Mouse (Mus musculus) neutrophil, adult 5-6 weeks (primary cell): ENCODE measurements around the gene Tnfrsf18. TPM values are rescaled to one million over a fixed set of nuclear protein-coding genes. Genes with fewer than 3 reads are reported as not detected.

Experiments
- ATAC-seq: fragments of 151-379, 151-347 bp; 2 replicates; pipeline ENCODE4 v1.8.0; 2017; ENCODE audit warnings: mild to moderate bottlenecking, moderate TSS enrichment; ENCODE audit not compliant: insufficient number of reproducible peaks, poor library complexity, low FRiP score, severe bottlenecking; ENCODE audit errors: extremely low read depth
- total RNA-seq: library from RNA; stranded (forward); fragments of 200-1000 nt; gene quantifications from 2 replicates; pipeline ENCODE4 v1.2.3, GENCODE M21; 2017

The Tnfrsf18 gene
- total RNA-seq, 1 experiment from 2014 or later, result 18.5 TPM

GRCm38 (mm10) chr4:156031593-156032391 is 5.8 kb downstream of the Tnfrsf18 start:
- peak; percentile 41 for ATAC-seq

DNA sequence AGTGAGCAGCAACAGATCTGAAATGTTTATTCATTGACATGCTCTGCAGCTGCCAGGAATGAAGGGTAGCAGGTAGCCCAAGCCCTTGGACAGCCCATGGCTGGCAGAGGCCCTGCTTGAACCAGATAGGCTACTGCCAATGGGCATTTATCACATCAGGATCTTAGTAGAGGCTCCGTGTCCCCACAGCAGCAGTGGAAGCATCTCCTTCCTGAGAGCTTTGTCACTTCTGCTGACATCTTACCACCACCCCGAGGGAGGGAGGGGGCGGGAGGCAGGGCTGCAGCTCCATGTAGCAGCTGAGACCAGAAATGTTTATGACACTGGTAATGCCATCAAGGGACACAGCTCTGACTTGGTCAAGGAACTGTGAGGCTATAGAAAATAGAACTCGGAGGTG is 6.9 kb downstream of the Tnfrsf18 start:
- ATAC-seq, result no peak

GRCm38 (mm10) chr4:156033476-156034119 is 7.6 kb downstream of the Tnfrsf18 start:
- ATAC-seq, result peak; percentile 70

GRCm38 (mm10) chr4:156034301-156034700 is 8.3 kb downstream of the Tnfrsf18 start:
- no peak for ATAC-seq

DNA sequence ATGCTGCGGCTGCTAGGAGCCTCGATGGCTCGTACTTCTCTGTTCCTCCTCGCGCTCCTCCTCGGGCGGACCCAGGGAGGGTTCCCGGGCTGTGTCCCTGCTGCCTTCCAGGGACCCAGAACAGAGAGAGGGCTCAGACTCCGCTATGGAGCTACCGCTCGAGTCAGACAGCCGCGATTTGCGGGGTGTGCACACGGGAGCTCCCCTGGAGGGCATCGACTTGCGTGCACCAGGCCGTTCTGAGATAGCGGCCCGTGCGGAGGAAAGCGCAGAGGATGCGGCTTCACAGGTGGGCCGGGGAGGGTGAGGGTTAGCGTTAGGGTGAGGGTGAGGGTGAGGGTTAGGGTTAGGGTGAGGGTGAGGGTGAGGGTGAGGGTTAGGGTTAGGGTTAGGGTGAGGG is 8.9 kb downstream of the Tnfrsf18 start:
- ATAC-seq, result peak; percentile 13; the same call in 1 of the 2 replicates

DNA sequence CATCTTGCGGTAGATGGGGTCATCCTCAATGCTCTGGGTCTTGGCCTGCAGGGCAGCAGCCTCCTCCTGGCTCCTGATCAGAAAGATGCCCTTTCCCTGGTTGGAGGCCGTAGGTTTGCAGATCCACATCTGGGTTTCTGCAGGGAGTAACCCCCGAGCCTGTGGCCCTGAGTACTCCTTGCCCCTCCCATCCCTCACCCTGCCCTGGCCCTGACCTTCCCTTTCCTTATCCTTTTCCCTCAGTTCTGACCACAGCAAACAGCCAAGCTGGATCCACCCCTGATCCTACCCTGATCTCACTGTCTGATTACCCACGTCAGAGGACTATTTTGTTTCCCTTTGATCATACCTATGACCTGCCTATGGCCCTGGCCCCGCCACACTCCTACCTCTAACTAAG is 18.8 kb downstream of the Tnfrsf18 start:
- no peak for ATAC-seq

- no peak for ATAC-seq
These were observed 23.8 kb downstream of the Tnfrsf18 start for GRCm38 (mm10) chr4:156049779-156050178.

DNA sequence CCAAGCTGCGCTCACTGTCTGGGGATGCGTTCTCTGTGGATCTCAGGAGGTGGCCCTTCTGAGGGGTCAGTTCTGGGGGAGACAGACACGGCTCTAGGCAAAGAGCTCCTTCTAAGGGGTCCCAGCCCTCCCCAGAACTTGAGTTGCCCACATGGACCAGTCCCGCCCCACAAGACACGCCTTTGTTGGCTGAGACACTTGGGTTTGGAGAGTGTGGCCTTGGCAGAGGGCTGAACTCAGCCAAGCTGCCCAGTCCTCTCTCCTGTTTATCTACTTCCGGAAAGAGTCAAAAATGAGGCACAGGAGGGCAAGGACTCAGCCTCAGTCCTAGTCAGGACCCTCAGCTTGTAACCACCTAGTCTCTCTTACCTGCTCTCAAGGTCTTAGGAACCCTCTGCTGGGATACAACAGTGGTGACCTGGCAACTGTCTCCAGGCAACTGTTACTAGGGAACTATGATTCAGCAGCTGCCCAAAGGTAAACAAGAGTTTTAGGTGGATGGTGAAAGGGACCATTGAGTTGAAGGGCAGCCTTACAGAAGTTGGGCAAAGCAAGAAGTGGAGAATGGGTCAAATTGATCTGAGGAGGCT is 24.5 kb downstream of the Tnfrsf18 start:
- peak; percentile 45; the same call in 1 of the 2 replicates for ATAC-seq

DNA sequence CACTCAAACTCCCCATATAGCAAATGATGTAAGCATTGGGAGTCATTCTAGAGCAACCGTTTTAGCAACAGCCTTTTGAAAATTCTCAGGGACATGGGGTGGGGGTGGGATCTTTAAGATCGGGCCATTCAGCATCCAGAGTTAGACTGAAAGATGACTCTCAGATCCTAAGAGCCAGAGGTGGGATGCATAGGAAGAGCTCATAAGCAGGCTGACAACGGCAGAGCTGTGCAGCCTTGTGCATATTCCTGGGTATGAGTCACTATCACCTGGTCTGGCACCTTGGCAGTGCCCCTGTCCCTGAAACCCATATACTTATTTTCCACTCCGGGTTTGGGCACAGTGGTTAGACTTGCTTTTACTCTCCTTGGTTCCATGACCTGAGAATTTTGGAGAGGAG is 27.1 kb downstream of the Tnfrsf18 start:
- no peak for ATAC-seq

GRCm38 (mm10) chr4:156054130-156054529 is 28.2 kb downstream of the Tnfrsf18 start:
- no peak for ATAC-seq

DNA sequence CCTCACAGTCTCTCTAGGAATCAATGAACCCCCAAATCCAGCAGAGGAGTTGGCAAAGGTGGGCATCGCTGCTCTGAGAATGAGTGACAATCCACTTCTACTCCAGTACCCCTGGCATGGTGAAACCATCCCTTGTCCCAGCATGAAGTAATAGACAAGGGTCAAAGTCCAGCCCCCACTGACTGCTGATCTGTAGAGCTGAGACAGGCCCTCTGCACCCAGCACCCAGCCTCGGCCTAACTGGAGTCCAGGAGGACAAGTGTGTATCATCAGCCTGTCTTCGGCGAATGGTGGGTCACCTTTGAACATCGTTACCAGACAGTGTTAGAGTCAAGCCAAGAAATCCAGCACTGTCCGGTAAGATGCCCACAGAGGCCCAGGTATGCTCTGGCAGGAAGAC is 28.6 kb downstream of the Tnfrsf18 start:
- ATAC-seq, result no peak

DNA sequence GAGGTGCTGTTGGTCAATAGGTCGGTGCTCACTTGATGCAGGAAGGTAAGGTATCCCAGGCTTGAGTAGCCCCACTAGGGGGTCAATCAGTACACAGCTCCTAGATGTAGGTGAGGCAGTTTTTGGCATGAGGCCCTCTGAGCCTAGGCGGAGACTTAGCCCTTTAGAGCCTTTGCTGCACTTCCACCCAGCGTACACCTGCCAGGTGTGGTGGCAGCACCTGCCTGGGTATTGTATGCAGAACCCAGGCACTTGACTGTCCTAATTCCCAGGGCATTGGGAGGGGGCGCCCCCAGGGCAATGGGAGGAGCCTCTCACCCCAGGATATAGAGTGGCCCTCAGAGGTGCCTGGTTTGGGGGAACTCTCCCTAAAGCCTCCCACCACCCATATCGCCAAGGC is 29.2 kb downstream of the Tnfrsf18 start:
- no peak for ATAC-seq

DNA sequence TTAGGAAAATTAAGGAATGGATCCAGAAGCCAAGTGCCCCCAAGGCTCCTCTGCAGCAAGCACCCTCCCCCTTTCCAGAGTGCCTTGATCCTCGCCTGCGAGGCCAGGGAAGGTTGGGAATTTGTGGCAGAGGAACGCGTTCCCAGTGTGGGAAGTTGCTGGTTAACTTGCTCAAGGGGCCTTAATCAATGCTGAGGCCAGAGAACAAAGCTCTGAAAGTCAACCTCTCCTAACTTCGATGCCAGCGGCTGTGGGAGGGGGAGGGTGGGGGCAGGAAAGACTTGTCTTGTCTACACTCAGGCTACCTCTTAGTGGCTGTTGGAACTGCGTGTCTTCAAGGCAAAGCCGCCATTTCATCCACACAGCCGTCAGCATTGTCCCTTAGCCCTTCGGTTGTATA is 31.7 kb downstream of the Tnfrsf18 start:
- ATAC-seq, result no peak

- no peak for ATAC-seq
These were observed 32.9 kb downstream of the Tnfrsf18 start for GRCm38 (mm10) chr4:156058826-156059225.

GRCm38 (mm10) chr4:156059261-156059660 is 33.3 kb downstream of the Tnfrsf18 start, which contains the start of gene Ttll10:
Ttll10 (minus strand) TSS chr4:156059414.
- ATAC-seq, result no peak

DNA sequence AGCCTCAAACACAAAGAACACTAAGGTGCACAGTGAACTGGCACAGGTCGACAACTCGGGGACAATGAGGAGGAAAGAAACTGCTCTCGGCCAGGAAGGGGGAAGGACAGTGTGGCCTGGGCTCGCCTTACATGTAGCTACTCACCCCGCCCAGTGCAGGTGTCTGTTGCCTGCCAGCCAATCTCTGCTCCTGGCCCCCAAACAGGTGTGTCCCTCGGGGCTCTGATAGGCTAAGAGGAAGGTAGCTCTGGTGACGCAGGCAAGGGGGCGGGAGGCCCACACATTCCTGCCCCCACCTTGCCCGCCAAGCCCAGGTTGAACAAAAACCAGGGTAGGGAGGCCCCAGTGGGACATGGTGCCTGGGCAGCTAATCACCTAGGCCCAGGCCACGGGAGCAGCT is 33.7 kb downstream of the Tnfrsf18 start:
- no peak for ATAC-seq

DNA sequence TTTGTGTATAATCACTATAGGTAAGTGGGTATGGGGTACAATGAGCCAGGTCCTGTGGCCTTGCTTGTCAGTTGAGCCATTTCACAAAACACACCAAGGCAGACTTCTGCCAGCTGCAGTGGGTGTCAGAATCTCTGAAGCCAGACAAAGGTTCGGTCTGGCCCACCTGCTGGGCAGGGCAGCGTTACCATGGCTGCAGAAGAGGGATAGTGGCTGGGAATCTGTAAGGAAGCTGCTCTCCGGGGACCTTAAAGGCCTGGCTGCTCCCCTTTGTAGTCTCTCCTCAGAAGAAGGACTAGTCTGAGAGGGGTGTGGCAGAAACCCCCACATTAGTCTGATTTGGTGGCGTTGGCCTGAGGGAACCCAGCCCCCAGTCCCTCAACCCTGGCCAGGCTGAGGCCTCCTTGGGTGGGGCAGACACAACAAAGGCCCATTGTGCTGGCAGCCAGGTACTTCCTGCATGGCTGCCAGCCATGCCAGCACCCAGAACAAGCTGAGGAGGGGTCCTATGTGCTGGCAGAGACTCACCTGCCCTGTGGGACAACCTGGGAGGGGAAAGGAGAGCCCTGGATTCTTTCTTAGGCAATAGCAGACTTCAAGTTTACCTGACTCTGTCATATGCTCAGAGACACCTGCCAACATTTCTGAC is 38.0 kb downstream of the Tnfrsf18 start:
- no peak for ATAC-seq

DNA sequence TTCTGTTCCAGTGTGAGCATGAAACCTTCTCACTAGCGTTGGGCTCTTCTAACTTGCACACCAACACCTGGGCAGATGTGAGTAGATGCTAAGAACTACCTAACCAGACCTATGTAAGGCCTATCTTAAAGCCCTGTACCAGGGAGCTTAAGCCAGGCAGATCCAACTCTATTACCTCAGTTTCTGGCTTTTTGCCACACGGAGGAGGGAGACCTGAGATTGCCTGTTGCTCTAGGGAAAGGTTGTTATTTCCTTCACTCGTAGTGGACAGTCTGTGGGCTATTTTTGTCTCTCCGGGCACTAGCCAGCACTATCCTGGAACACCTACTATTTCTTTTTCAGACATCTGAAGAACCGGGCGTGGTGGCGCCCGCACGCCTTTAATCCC is 38.5 kb downstream of the Tnfrsf18 start:
- ATAC-seq, result no peak

DNA sequence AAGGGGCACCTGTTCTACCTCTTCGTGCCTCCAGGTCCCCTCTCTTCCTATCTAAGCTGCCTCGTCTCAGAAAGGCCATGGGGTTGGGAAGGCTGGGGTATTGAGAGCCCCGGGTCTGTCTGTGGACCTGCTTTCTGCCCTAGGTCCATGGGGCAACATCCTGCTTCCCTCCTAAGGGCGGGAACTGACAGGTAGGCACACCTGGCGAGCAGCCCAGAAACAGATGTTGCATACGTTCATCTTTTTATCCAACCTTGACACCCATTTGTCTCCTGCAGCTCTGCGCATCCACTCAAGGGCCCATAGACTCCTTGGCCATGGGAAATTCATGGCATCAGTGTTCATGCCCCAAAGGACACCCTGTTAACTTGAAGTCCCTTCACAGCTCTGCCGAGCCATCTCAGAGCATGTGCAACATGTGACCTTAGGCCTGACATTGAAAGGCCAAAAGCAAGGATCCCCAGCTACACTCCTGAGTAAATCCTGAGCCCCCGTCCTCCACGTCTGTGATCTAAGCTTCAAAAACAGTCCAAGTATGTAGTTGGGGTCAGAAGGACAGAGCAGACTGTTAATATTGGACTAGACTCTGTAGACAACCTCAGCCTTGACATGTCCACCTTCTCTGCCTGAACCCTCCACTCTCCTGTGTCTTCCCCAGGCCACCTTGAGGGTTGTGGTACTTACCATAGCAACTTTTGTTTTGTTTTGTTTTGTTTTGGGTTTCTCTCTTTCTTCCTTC is 39.4 kb downstream of the Tnfrsf18 start:
- ATAC-seq, result no peak
